Mouse (Mus musculus) urinary bladder, adult 2 months (tissue): Measurements from ENCODE around the gene Lig3. TPM values are rescaled to one million over a fixed set of nuclear protein-coding genes. Genes with fewer than 3 reads are reported as not detected.

Experiments used
- DNase-seq: peaks from one replicate; pipeline ENCODE4 v3.0.0; 2022; ENCODE audit warnings: low spot score
- polyA plus RNA-seq: library from polyadenylated mRNA; depleted of rRNA; stranded (reverse); fragments of >200 nt; gene quantifications from 2 replicates; pipeline ENCODE4 v1.2.3, GENCODE M21; 2012; rRNA removed

The Lig3 gene
- polyA plus RNA-seq: 16.6 and 17.6 TPM in 2 replicates

GRCm38 (mm10) chr11:82780983-82781903 is at the start of gene Lig3:
Lig3 (plus strand) TSS chr11:82781108.
- DNase-seq: peak; percentile 87

- DNase-seq: no peak
These were observed 46.7 kb upstream of the Lig3 start for GRCm38 (mm10) chr11:82734227-82734626.

- no peak for DNase-seq
These were observed 41.9 kb upstream of the Lig3 start for GRCm38 (mm10) chr11:82739006-82739405.

GRCm38 (mm10) chr11:82746138-82746537 is 34.8 kb upstream of the Lig3 start:
- DNase-seq: no peak

GRCm38 (mm10) chr11:82746857-82747366 is 34.0 kb upstream of the Lig3 start:
- no peak for DNase-seq

- DNase-seq: no peak
These were observed 28.4 kb upstream of the Lig3 start for GRCm38 (mm10) chr11:82752349-82753115.

- no peak for DNase-seq
These were observed 25.0 kb upstream of the Lig3 start for GRCm38 (mm10) chr11:82755919-82756318.

- no peak for DNase-seq
These were observed 18.6 kb upstream of the Lig3 start for GRCm38 (mm10) chr11:82762286-82762829.

GRCm38 (mm10) chr11:82763261-82763660 is 17.6 kb upstream of the Lig3 start:
- no peak for DNase-seq

- DNase-seq: peak; percentile 87
These were observed 17.0 kb upstream of the Lig3 start, which contains the start of the genes Cct6b and Zfp830 for GRCm38 (mm10) chr11:82763742-82764437. Cct6b (minus strand) TSS chr11:82764321. Zfp830 (plus strand) TSS chr11:82764345.

GRCm38 (mm10) chr11:82764438-82764924 is 16.4 kb upstream of the Lig3 start:
- DNase-seq: no peak

- DNase-seq: no peak
These were observed 774 bp upstream of the Lig3 start for GRCm38 (mm10) chr11:82780134-82780533.

GRCm38 (mm10) chr11:82782197-82782596 is 1.3 kb downstream of the Lig3 start:
- no peak for DNase-seq

GRCm38 (mm10) chr11:82783453-82783852 is 2.5 kb downstream of the Lig3 start:
- DNase-seq: no peak

GRCm38 (mm10) chr11:82806656-82807055 is 25.7 kb downstream of the Lig3 start:
- DNase-seq: no peak

GRCm38 (mm10) chr11:82807370-82807769 is 26.5 kb downstream of the Lig3 start:
- DNase-seq: no peak

GRCm38 (mm10) chr11:82808485-82808884 is 27.6 kb downstream of the Lig3 start:
- DNase-seq: no peak

GRCm38 (mm10) chr11:82819350-82819749 is 38.4 kb downstream of the Lig3 start:
- DNase-seq: no peak

GRCm38 (mm10) chr11:82820788-82821456 is 40.0 kb downstream of the Lig3 start:
- DNase-seq: no peak

GRCm38 (mm10) chr11:82826818-82827217 is 45.9 kb downstream of the Lig3 start:
- no peak for DNase-seq
